In the genomic region with DNA sequence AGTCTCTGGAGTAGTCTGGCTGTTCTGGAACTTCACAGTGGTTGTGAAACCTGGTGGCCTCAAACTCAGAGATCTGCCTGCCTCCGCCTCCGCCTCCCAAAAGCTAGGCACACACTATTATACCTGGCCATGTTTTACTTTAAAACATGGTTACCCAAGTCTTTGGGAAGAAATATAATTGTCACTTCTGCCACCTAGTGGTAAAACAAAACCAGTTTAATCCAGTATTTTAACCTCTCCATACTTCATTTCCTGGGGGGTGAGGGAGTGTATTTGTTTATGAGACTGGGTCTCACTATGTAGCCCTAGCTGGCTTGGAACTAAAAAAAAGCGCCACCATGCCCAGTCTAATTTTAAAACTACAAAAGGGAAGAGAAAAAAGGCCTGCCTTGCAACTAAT, we compare ENCODE assay signal across 11 mouse cellular contexts. TPM values are rescaled to one million over a fixed set of nuclear protein-coding genes. Genes with fewer than 3 reads are reported as not detected.
DNase-seq lines count a peak whose midpoint lies in the region; ATAC-seq and TF ChIP-seq lines count a peak whose summit lies in the region.
"Had no signal": no experiment of that assay in that cellular context is flagged by ENCODE, and none has a peak within 500 bp of the region (broad histone marks: within the 10 kb centered on the region; RNA-seq: fewer than 3 reads in every experiment).

No protein-coding gene starts in this region.

- TF ChIP-seq POLR2A in brain, embryonic 14.5 days (IDR thresholded peaks at IDR 0.05; ENCODE audit: borderline replicate concordance, extremely low read depth, insufficient read depth, insufficient read length, poor library complexity, severe bottlenecking): no peak

- H3K27ac ChIP-seq in hindbrain, postnatal 0 days: no peak overlapping the region
- H3K27ac ChIP-seq in hindbrain, embryonic 11.5 days (ENCODE audit: low read depth, low read length): no peak overlapping the region
- H3K27ac ChIP-seq: neural tube, embryonic 12.5 days had no signal

- DNase-seq in hindbrain, postnatal 0 days (ENCODE audit: low spot score): peak; percentile 65
- DNase-seq in hindbrain, embryonic 11.5 days (ENCODE audit: low spot score): no peak
- peak; percentile 54 for DNase-seq in thymus, postnatal 0 days (ENCODE audit: low spot score)
- no peak for DNase-seq in thymus, adult 18-20 months
- DNase-seq in brain, embryonic 14.5 days (ENCODE audit: low read depth): peak; percentile 32
- DNase-seq in testis, postnatal 14 days (ENCODE audit: low spot score): no peak
- no peak for DNase-seq in layer of hippocampus, adult 8-10 months (ENCODE audit: low spot score in 2 of 2)
- DNase-seq: right cerebral cortex, postnatal 14 days; thymus, adult 2 months had no signal

- ATAC-seq in hindbrain, postnatal 0 days: no peak
- no peak for ATAC-seq in hindbrain, embryonic 11.5 days (ENCODE audit: low FRiP score)

- H3K4me2 ChIP-seq in hindbrain, postnatal 0 days (ENCODE audit: low read depth, low read length): no peak overlapping the region
- no peak overlapping the region for H3K4me2 ChIP-seq in hindbrain, embryonic 11.5 days (replicated peaks; ENCODE audit: low read depth, low read length)
- H3K4me2 ChIP-seq: heart, embryonic 11.5 days; neural tube, embryonic 12.5 days had no signal

- no peak overlapping the region for H3K9ac ChIP-seq in hindbrain, postnatal 0 days (replicated peaks; ENCODE audit: low read length)
- no peak overlapping the region for H3K9ac ChIP-seq in hindbrain, embryonic 11.5 days (ENCODE audit: low read depth, low read length)
- H3K9ac ChIP-seq: neural tube, embryonic 12.5 days had no signal

- H3K36me3 ChIP-seq in hindbrain, postnatal 0 days (ENCODE audit: insufficient read depth, low read length): peaks cover 9% of the 10 kb centered on the region
- H3K36me3 ChIP-seq in hindbrain, embryonic 11.5 days (ENCODE audit: control insufficient read depth, insufficient read depth, low read length): no peaks in the 10 kb centered on the region

- peak; percentile 55 for TF ChIP-seq CTCF in hindbrain, postnatal 0 days (IDR thresholded peaks at IDR 0.05; ENCODE audit: low read depth)
- no peak for TF ChIP-seq CTCF in brain, embryonic 14.5 days (IDR thresholded peaks at IDR 0.05; ENCODE audit: borderline replicate concordance, extremely low read depth, insufficient read depth, insufficient read length)

- no peaks in the 10 kb centered on the region for H3K9me3 ChIP-seq in hindbrain, postnatal 0 days (ENCODE audit: low read length)
- H3K9me3 ChIP-seq in hindbrain, embryonic 11.5 days (ENCODE audit: control insufficient read depth, low read length): no peaks in the 10 kb centered on the region
- H3K9me3 ChIP-seq: neural tube, embryonic 12.5 days had no signal

- 90% methylated on average over 3 of the region's 3 CpGs for WGBS in hindbrain, postnatal 0 days
- WGBS in hindbrain, embryonic 11.5 days: 87% methylated on average over 3 of the region's 3 CpGs

- H3K27me3 ChIP-seq in hindbrain, postnatal 0 days (ENCODE audit: insufficient read depth, low read length): no peaks in the 10 kb centered on the region
- no peaks in the 10 kb centered on the region for H3K27me3 ChIP-seq in hindbrain, embryonic 11.5 days (ENCODE audit: control insufficient read depth, insufficient read depth, low read length)
- H3K27me3 ChIP-seq: neural tube, embryonic 12.5 days had no signal

- H3K4me3 ChIP-seq in hindbrain, postnatal 0 days (ENCODE audit: low read length): no peak overlapping the region
- H3K4me3 ChIP-seq in hindbrain, embryonic 11.5 days (ENCODE audit: low read depth, low read length): no peak overlapping the region
- H3K4me3 ChIP-seq: neural tube, embryonic 12.5 days had no signal

- no peaks in the 10 kb centered on the region for H3K4me1 ChIP-seq in hindbrain, postnatal 0 days (ENCODE audit: insufficient read depth, low read length)
- H3K4me1 ChIP-seq in hindbrain, embryonic 11.5 days (replicated peaks; ENCODE audit: control insufficient read depth, insufficient read depth, low read length): no peaks in the 10 kb centered on the region
- H3K4me1 ChIP-seq: neural tube, embryonic 12.5 days had no signal

RNA-seq across cellular contexts. Expression of gene Pcgf6, which starts 7.1 kb away (rescaled TPM):
- 12.9 and 17.9 TPM in 2 replicates for total RNA-seq in hindbrain, postnatal 0 days (2014; rRNA removed)
- polyA plus RNA-seq in hindbrain, postnatal 0 days (2015; fragmentation: Nextera tagmentation; extraction: Ambion mirVana): 20.0 and 22.7 TPM in 2 replicates
- 31.6 and 32.2 TPM in 2 replicates for polyA plus RNA-seq in hindbrain, embryonic 11.5 days (2014; fragmentation: Nextera tagmentation; extraction: Ambion mirVana)
- 14.1 and 16.8 TPM in 2 replicates for polyA plus RNA-seq in thymus, postnatal 0 days (2015; fragmentation: Nextera tagmentation; extraction: Ambion mirVana)
- 65.2 and 81.7 TPM in 2 replicates for polyA plus RNA-seq in brain, embryonic 14.5 days (2012; rRNA removed)
- total RNA-seq in layer of hippocampus, adult 8-10 months (2022): 10 to 100 TPM; 17.7 to 27.8 (median 21.1) TPM

RNA-seq across cellular contexts. Expression of gene Taf5, which starts 23.9 kb away (rescaled TPM):
- 7.2 and 11.3 TPM in 2 replicates for total RNA-seq in hindbrain, postnatal 0 days (2014; rRNA removed)
- polyA plus RNA-seq in hindbrain, postnatal 0 days (2015; fragmentation: Nextera tagmentation; extraction: Ambion mirVana): 2.9 and 3.3 TPM in 2 replicates
- 10.8 and 11.8 TPM in 2 replicates for polyA plus RNA-seq in hindbrain, embryonic 11.5 days (2014; fragmentation: Nextera tagmentation; extraction: Ambion mirVana)
- polyA plus RNA-seq in thymus, postnatal 0 days (2015; fragmentation: Nextera tagmentation; extraction: Ambion mirVana): 5.4 and 6.0 TPM in 2 replicates
- polyA plus RNA-seq in brain, embryonic 14.5 days (2012; rRNA removed): 10.8 and 11.0 TPM in 2 replicates
- 1 to 10 TPM; 5.4 to 6.1 (median 5.7) TPM for total RNA-seq in layer of hippocampus, adult 8-10 months (2022)

RNA-seq across cellular contexts. Expression of gene Nt5c2, which starts 28.7 kb away (rescaled TPM):
- 43.4 and 44.2 TPM in 2 replicates for total RNA-seq in hindbrain, postnatal 0 days (2014; rRNA removed)
- 79.8 and 80.7 TPM in 2 replicates for polyA plus RNA-seq in hindbrain, postnatal 0 days (2015; fragmentation: Nextera tagmentation; extraction: Ambion mirVana)
- polyA plus RNA-seq in hindbrain, embryonic 11.5 days (2014; fragmentation: Nextera tagmentation; extraction: Ambion mirVana): 81.5 and 90.6 TPM in 2 replicates
- 104 and 120 TPM in 2 replicates for polyA plus RNA-seq in thymus, postnatal 0 days (2015; fragmentation: Nextera tagmentation; extraction: Ambion mirVana)
- polyA plus RNA-seq in brain, embryonic 14.5 days (2012; rRNA removed): 40.1 and 49.2 TPM in 2 replicates
- 100 to 1,000 TPM in 1 of 4 experiments, 10 to 100 TPM in 3; 72.5 to 101 (median 83.1) TPM for total RNA-seq in layer of hippocampus, adult 8-10 months (2022)

RNA-seq across cellular contexts. Expression of gene Ina, which starts 29.1 kb away (rescaled TPM):
- total RNA-seq in hindbrain, postnatal 0 days (2014; rRNA removed): 217 and 280 TPM in 2 replicates
- polyA plus RNA-seq in hindbrain, postnatal 0 days (2015; fragmentation: Nextera tagmentation; extraction: Ambion mirVana): 294 and 315 TPM in 2 replicates
- 266 and 290 TPM in 2 replicates for polyA plus RNA-seq in hindbrain, embryonic 11.5 days (2014; fragmentation: Nextera tagmentation; extraction: Ambion mirVana)
- 0.37 and 0.39 TPM in 2 replicates for polyA plus RNA-seq in thymus, postnatal 0 days (2015; fragmentation: Nextera tagmentation; extraction: Ambion mirVana)
- polyA plus RNA-seq in brain, embryonic 14.5 days (2012; rRNA removed): 413 and 626 TPM in 2 replicates
- 100 to 1,000 TPM; 144 to 177 (median 163) TPM for total RNA-seq in layer of hippocampus, adult 8-10 months (2022)

RNA-seq across cellular contexts. Expression of gene Usmg5, which starts 46.8 kb away (rescaled TPM):
- 639 and 658 TPM in 2 replicates for total RNA-seq in hindbrain, postnatal 0 days (2014; rRNA removed)
- 2,274 and 2,322 TPM in 2 replicates for polyA plus RNA-seq in hindbrain, postnatal 0 days (2015; fragmentation: Nextera tagmentation; extraction: Ambion mirVana)
- polyA plus RNA-seq in hindbrain, embryonic 11.5 days (2014; fragmentation: Nextera tagmentation; extraction: Ambion mirVana): 1,062 and 1,136 TPM in 2 replicates
- polyA plus RNA-seq in thymus, postnatal 0 days (2015; fragmentation: Nextera tagmentation; extraction: Ambion mirVana): 1,758 and 1,903 TPM in 2 replicates
- 587 and 848 TPM in 2 replicates for polyA plus RNA-seq in brain, embryonic 14.5 days (2012; rRNA removed)
- total RNA-seq in layer of hippocampus, adult 8-10 months (2022): 100 to 1,000 TPM; 802 to 951 (median 835) TPM

Comparison
In these comparisons a context has a peak if more than half of its experiments do, and no peak if none do; other contexts are left out.
1. DNase-seq: peak in hindbrain, postnatal 0 days (single experiment), thymus, postnatal 0 days (single experiment) and brain, embryonic 14.5 days (single experiment); none in hindbrain, embryonic 11.5 days (single experiment), thymus, adult 18-20 months (0 of 2), testis, postnatal 14 days (single experiment) and layer of hippocampus, adult 8-10 months (0 of 2).